Mouse (Mus musculus) ES-Bruce4 (cell line): Measurements from ENCODE around the gene Rab23.

ENCODE experiments used
- CTCF ChIP-seq: IDR thresholded peaks from one replicate; pipeline ENCODE4 v1.8.1; 2011; ENCODE audit warnings: low read depth, low read length
- EP300 ChIP-seq: IDR thresholded peaks from 2 replicates; pipeline ENCODE4 v1.6.1; 2011; ENCODE audit warnings: low read depth, low read length; ENCODE audit not compliant: insufficient read depth

DNA sequence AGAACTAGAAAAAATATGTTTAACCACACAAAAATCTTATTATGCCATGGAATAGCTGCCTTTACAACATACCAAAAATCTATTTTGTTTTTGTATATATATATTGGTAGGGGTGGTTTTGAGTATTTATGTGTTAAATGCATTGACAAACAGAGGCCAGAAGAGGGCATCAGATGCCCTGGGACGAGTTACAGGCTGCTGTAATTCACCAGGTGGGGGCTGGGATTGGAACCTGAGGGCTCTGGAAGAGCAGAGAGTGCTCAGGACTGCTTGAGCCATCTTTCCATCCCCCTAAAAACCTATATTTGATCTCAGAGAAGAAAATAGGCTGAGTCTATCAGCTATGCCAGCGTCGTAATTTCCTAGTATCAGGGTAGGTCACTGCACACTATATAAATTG lies 47.2 kb upstream of the Rab23 start:
- no peak for TF ChIP-seq EP300
- peak; percentile 47 for TF ChIP-seq CTCF
